In the genomic region with DNA sequence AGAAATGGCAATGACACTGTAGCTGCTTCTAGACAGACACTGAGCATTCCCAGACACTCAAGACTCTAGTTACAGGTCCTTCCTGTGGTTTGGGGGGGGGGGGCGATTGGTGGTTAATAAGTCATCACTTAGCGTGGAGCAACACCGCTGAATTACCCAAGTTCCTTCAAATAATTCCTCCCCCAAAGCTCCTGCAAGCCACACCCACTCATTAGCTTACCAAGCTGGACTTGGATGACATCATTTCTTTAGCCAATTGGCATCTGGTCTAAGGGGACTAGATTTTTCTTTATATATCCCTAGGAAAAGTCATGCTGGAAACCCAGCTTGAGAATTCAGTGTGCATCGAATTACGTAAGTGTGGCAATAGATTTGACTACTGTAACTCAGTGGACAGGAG, we compare ENCODE assay signal across 16 mouse cellular contexts.
"Had no signal": no experiment of that assay in that cellular context is flagged by ENCODE, and none has a peak within 500 bp of the region (broad histone marks: within the 10 kb centered on the region; RNA-seq: fewer than 3 reads in every experiment).

No protein-coding gene starts in this region.

- H3K27me3 ChIP-seq: liver, embryonic 15.5 days; neural tube, embryonic 12.5 days had no signal

- H3K4me3 ChIP-seq: layer of hippocampus, adult 2 months; limb, embryonic 10.5 days; liver, embryonic 15.5 days; neural tube, embryonic 12.5 days had no signal

- H3K9ac ChIP-seq: liver, embryonic 15.5 days; neural tube, embryonic 12.5 days had no signal

- DNase-seq: kidney, postnatal 10 days; kidney, postnatal 4 days; lung, adult 2 months; lung, postnatal 10 days; lung, postnatal 4 days; midbrain, embryonic 14.5 days; retina, postnatal 1 day; right cerebral cortex, postnatal 4 days; spleen, adult 18-20 months; thymus, adult 2 months; thymus, postnatal 25 days had no signal

- H3K27ac ChIP-seq: layer of hippocampus, adult 2 months; limb, embryonic 10.5 days; liver, embryonic 15.5 days; neural tube, embryonic 12.5 days had no signal

- H3K4me2 ChIP-seq: liver, embryonic 11.5 days; liver, embryonic 15.5 days; neural tube, embryonic 12.5 days had no signal

- H3K4me1 ChIP-seq: liver, embryonic 15.5 days; neural tube, embryonic 12.5 days had no signal

- H3K9me3 ChIP-seq: limb, embryonic 10.5 days; liver, embryonic 15.5 days; neural tube, embryonic 12.5 days had no signal

- H3K36me3 ChIP-seq: limb, embryonic 10.5 days; liver, embryonic 15.5 days; neural tube, embryonic 12.5 days had no signal
